Mouse (Mus musculus): Measurements from ENCODE around the gene Brd7.

- TF ChIP-seq POLR2A (IDR thresholded peaks at IDR 0.05; ENCODE audit: low read depth, low read length) (no peak), CTCF (IDR thresholded peaks at IDR 0.05; ENCODE audit: borderline replicate concordance, insufficient read depth, low read length) (no peak)
Measured at GRCm38 (mm10) chr8:88357946-88358345, 4.0 kb downstream of the Brd7 start.
